In genomic region chr7:67758506-67758857, GRCm38 (mm10) we compare ENCODE assay signal across 8 mouse cellular contexts. TPM values are rescaled to one million over a fixed set of nuclear protein-coding genes. Genes with fewer than 3 reads are reported as not detected.
DNase-seq lines count a peak whose midpoint lies in the region; ATAC-seq and TF ChIP-seq lines count a peak whose summit lies in the region.

No protein-coding gene starts in this region.

- no peaks in the 10 kb centered on the region for H3K9me3 ChIP-seq in limb, embryonic 14.5 days (ENCODE audit: control insufficient read depth, low read length)
- H3K9me3 ChIP-seq in stomach, embryonic 15.5 days: no peaks in the 10 kb centered on the region

- TF ChIP-seq CTCF in spleen, adult 2 months (IDR thresholded peaks at IDR 0.05; ENCODE audit: extremely low read depth, insufficient read depth, insufficient read length, insufficient replicate concordance): no peak

- H3K4me2 ChIP-seq in limb, embryonic 14.5 days (replicated peaks; ENCODE audit: low read depth, low read length, severe bottlenecking): peak overlapping the region; percentile 100
- peak overlapping the region; percentile 100 for H3K4me2 ChIP-seq in stomach, embryonic 15.5 days

- DNase-seq in cerebellum, adult 11-12 months: peak; percentile 20
- no peak for DNase-seq in cerebellum, postnatal 25 days
- DNase-seq in spleen, adult 2 months (ENCODE audit: low read depth in 1 of 2, low spot score in 2 of 2): no peak
- no peak for DNase-seq in spleen, postnatal 10 days (ENCODE audit: low spot score in 2 of 2)
- no peak for DNase-seq in limb, embryonic 14.5 days (ENCODE audit: low spot score)
- DNase-seq in frontal cortex, adult 2 months (ENCODE audit: extremely low spot score in 1 of 2, low spot score in 1 of 2): no peak
- no peak for DNase-seq in yolk sac, embryonic 10.5 days (ENCODE audit: low spot score)

- no peaks in the 10 kb centered on the region for H3K36me3 ChIP-seq in spleen, adult 2 months (ENCODE audit: control insufficient read depth, insufficient read depth, low read length)
- H3K36me3 ChIP-seq in limb, embryonic 14.5 days (ENCODE audit: control insufficient read depth, insufficient read depth, low read length): no peaks in the 10 kb centered on the region
- no peaks in the 10 kb centered on the region for H3K36me3 ChIP-seq in stomach, embryonic 15.5 days

- H3K4me1 ChIP-seq in spleen, adult 2 months (ENCODE audit: control insufficient read depth, insufficient read depth, insufficient read length): peaks cover 7% of the 10 kb centered on the region
- peaks cover 6% of the 10 kb centered on the region for H3K4me1 ChIP-seq in limb, embryonic 14.5 days (ENCODE audit: control insufficient read depth, insufficient read depth, low read length)
- H3K4me1 ChIP-seq in stomach, embryonic 15.5 days: peaks cover 13% of the 10 kb centered on the region

- 0 out of 2 replicates have a peak, but pooled peaks have one; percentile 1 for ATAC-seq in limb, embryonic 14.5 days (ENCODE audit: low FRiP score, low read depth)
- no peak for ATAC-seq in stomach, embryonic 15.5 days (ENCODE audit: insufficient read depth, low FRiP score, low read depth)

- TF ChIP-seq POLR2A in spleen, adult 2 months (IDR thresholded peaks at IDR 0.05; ENCODE audit: low read depth, low read length): no peak
- TF ChIP-seq POLR2A in limb, embryonic 14.5 days (IDR thresholded peaks at IDR 0.05; ENCODE audit: borderline replicate concordance, extremely low read depth, insufficient read depth, insufficient read length): no peak

- no peak overlapping the region for H3K27ac ChIP-seq in spleen, adult 2 months (ENCODE audit: insufficient read depth, low read length)
- no peak overlapping the region for H3K27ac ChIP-seq in limb, embryonic 14.5 days (replicated peaks; ENCODE audit: low read depth, low read length)
- H3K27ac ChIP-seq in stomach, embryonic 15.5 days: 0 out of 2 replicates have a peak overlapping the region, but pooled peaks have one; percentile 71

- WGBS in spleen, adult 2 months: 11% methylated on average over 18 of the region's 19 CpGs
- under 1% methylated on average over 19 of the region's 19 CpGs for WGBS in limb, embryonic 14.5 days
- whole genome bisulfite sequencing in stomach, embryonic 15.5 days: under 1% methylated on average over 19 of the region's 19 CpGs

- peak overlapping the region; percentile 46; the same call in 1 of the 2 replicates for H3K9ac ChIP-seq in limb, embryonic 14.5 days (ENCODE audit: low read depth, low read length, severe bottlenecking)
- H3K9ac ChIP-seq in stomach, embryonic 15.5 days: peak overlapping the region; percentile 33

- peak overlapping the region; percentile 53; the same call in 1 of the 2 replicates for H3K4me3 ChIP-seq in spleen, adult 2 months (ENCODE audit: extremely low read depth, insufficient read depth, insufficient read length)
- H3K4me3 ChIP-seq in limb, embryonic 14.5 days (replicated peaks; ENCODE audit: low read length): peak overlapping the region; percentile 56
- H3K4me3 ChIP-seq in stomach, embryonic 15.5 days (replicated peaks): peak overlapping the region; percentile 62

- H3K27me3 ChIP-seq in spleen, adult 2 months (ENCODE audit: control insufficient read depth, insufficient read depth, low read length): peaks cover 4% of the 10 kb centered on the region; the same call in 1 of the 2 replicates
- no peaks in the 10 kb centered on the region; the same call in none of the 2 replicates for H3K27me3 ChIP-seq in limb, embryonic 14.5 days (ENCODE audit: control insufficient read depth, insufficient read depth, low read length)
- H3K27me3 ChIP-seq in stomach, embryonic 15.5 days (replicated peaks): peaks cover 10% of the 10 kb centered on the region; the same call in 1 of the 2 replicates

RNA-seq across cellular contexts. Expression of gene Synm, which starts 1.1 kb away (rescaled TPM):
- polyA plus RNA-seq in spleen, adult 2 months (2012; rRNA removed): 1.3 and 1.6 TPM in 2 replicates
- 0.58 and 0.63 TPM in 2 replicates for polyA plus RNA-seq in limb, embryonic 14.5 days (2012; rRNA removed)
- polyA plus RNA-seq in limb, embryonic 14.5 days (2014; fragmentation: Nextera tagmentation; extraction: Ambion mirVana): 1.2 and 1.4 TPM in 2 replicates
- polyA plus RNA-seq in stomach, embryonic 15.5 days (2015; fragmentation: Nextera tagmentation; extraction: Ambion mirVana): 7.1 and 7.8 TPM in 2 replicates
- polyA plus RNA-seq in frontal cortex, adult 2 months (2012; rRNA removed): 10.9 and 11.0 TPM in 2 replicates
